Mouse (Mus musculus) liver, adult 2 months (tissue): ENCODE measurements around the gene Stap2. TPM values are rescaled to one million over a fixed set of nuclear protein-coding genes. Genes with fewer than 3 reads are reported as not detected.

Experiments used
- DNase-seq: peaks from one replicate; pipeline ENCODE4 v3.0.0-alpha.2; 2011; ENCODE audit warnings: low read depth, low spot score; ENCODE audit errors: extremely low read depth
- H3K27ac ChIP-seq: fragments of 200-500 bp; replicated peaks from 2 replicates; pipeline ENCODE4 v1.5.1; 2012; ENCODE audit warnings: low read depth, mild to moderate bottlenecking, control low read depth, inconsistent platforms, low read length; ENCODE audit not compliant: insufficient read depth
- H3K27me3 ChIP-seq: fragments of 200-500 bp; 2 replicates; pipeline ENCODE4 v1.6.1; 2012; ENCODE audit warnings: mild to moderate bottlenecking, moderate library complexity, low read length, inconsistent platforms; ENCODE audit not compliant: control insufficient read depth, insufficient read depth
- H3K36me3 ChIP-seq: fragments of 200-500 bp; 2 replicates; pipeline ENCODE4 v1.6.1; 2012; ENCODE audit warnings: low read length, inconsistent platforms; ENCODE audit not compliant: control insufficient read depth, insufficient read depth
- H3K4me1 ChIP-seq: fragments of 200-500 bp; 2 replicates; pipeline ENCODE4 v1.6.1; 2011; ENCODE audit warnings: low read length; ENCODE audit not compliant: control insufficient read depth, insufficient read depth
- H3K4me3 ChIP-seq: fragments of 200-500 bp; 2 replicates; pipeline ENCODE4 v1.5.1; 2011; ENCODE audit warnings: low read depth, mild to moderate bottlenecking, control low read depth, low read length, moderate library complexity; ENCODE audit not compliant: insufficient read depth
- H3K79me2 ChIP-seq: fragments of 200-500 bp; 2 replicates; pipeline ENCODE4 v1.6.1; 2012; ENCODE audit warnings: inconsistent platforms, mild to moderate bottlenecking, low read length, moderate library complexity; ENCODE audit not compliant: control insufficient read depth, insufficient read depth
- H3K9ac ChIP-seq: fragments of 200-500 bp; 2 replicates; pipeline ENCODE4 v1.6.1; 2012; ENCODE audit warnings: low read depth, mild to moderate bottlenecking, control low read depth, inconsistent platforms, low read length
- CTCF ChIP-seq: fragments of 200-500 bp; IDR thresholded peaks from 2 replicates; pipeline ENCODE4 v1.5.1; 2011; ENCODE audit warnings: low read depth, low read length, control low read depth
- POLR2A ChIP-seq: fragments of 200-500 bp; IDR thresholded peaks from 2 replicates; pipeline ENCODE4 v1.6.1; 2011; ENCODE audit warnings: low read length, control low read depth; ENCODE audit not compliant: insufficient read depth; ENCODE audit errors: extremely low read depth
- WGBS: fragments of 180-500 bp; shearing (Covaris S2); methylation state at CpG from one replicate; pipeline ENCODE4 v1.1.7; 2018; 5-methylcytosine and 5-hydroxymethylcytosine counted together
- polyA plus RNA-seq: library from polyadenylated mRNA; depleted of rRNA; stranded (reverse); fragments of >200 nt; gene quantifications from 2 replicates; pipeline ENCODE4 v1.2.3, GENCODE M21; 2012
- total RNA-seq: library from RNA; depleted of rRNA; stranded (reverse); fragments of >200 nt; gene quantifications from 2 replicates; pipeline ENCODE4 v1.2.3, GENCODE M21; 2014

The Stap2 gene
- total and polyA plus RNA-seq, 2 experiments = 35.3 to 44.8 TPM

- H3K4me3 ChIP-seq = peak overlapping the region; percentile 47; the same call in 1 of the 2 replicates
- no peaks in the 10 kb centered on the region for H3K79me2 ChIP-seq
- 0 out of 2 replicates have a peak overlapping the region, but pooled peaks have one; percentile 7 for H3K9ac ChIP-seq
- no peaks in the 10 kb centered on the region for H3K36me3 ChIP-seq
- 10% methylated on average over 26 of the region's 26 CpGs for WGBS
- H3K4me1 ChIP-seq = peaks cover 7% of the 10 kb centered on the region
- H3K27ac ChIP-seq = no peak overlapping the region
- H3K27me3 ChIP-seq = no peaks in the 10 kb centered on the region
- TF ChIP-seq POLR2A = no peak
- TF ChIP-seq CTCF = no peak
- DNase-seq = peak; percentile 44
Measured at GRCm38 (mm10) chr17:55956129-55956528, 49.3 kb downstream of the Stap2 start.

DNA sequence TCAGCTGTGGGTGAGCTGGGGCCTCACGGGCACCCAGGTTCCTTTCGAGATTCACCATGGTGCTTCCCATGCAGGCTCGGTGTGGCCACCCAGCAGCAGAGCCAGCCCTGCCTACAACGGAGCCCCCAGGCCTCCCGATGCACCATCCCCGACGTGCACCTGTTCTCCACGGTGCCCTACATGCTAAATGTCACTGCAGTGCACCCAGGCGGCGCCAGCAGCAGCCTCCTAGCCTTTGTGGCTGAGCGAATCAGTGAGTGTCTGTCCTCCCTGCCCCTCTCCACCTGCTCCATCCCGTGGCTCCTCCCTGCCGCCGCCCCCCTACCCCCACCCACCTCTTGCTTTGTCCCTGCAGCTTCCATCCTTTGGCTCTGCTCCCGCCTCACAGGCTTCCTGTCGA, 51.2 kb downstream of the Stap2 start:
- TF ChIP-seq POLR2A (no peak), CTCF (no peak)
- 50% methylated on average over 16 of the region's 16 CpGs for WGBS
- DNase-seq = no peak

DNA sequence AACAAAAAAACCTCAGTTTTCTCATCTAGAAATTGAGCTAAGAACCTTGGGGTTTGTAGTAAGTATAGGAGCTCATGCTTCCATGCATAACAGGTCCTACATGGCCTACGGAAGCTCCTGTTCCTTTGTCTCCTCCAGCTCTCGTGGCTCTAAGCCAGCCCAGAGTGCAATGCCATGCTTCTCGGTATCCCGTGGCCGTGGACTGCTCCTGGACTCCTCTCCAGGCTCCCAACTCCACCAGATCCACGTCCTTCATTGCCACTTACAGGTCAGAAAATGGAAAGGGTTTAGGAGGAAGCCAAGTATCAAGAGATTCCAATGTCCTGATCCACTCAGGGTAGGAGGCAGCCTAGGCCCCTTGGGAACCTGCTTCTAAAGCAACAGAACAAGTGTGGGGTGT, 51.6 kb downstream of the Stap2 start:
- DNase-seq = no peak
- WGBS = 73% methylated on average over 6 of the region's 6 CpGs

More for the DNA sequence above, 51.2 kb downstream of the Stap2 start:
- H3K4me3 ChIP-seq = no peak overlapping the region
- H3K79me2 ChIP-seq = no peaks in the 10 kb centered on the region
- no peak overlapping the region for H3K27ac ChIP-seq
- no peaks in the 10 kb centered on the region for H3K27me3 ChIP-seq
- H3K4me1 ChIP-seq = peaks cover 5% of the 10 kb centered on the region
- no peak overlapping the region for H3K9ac ChIP-seq
- H3K36me3 ChIP-seq = no peaks in the 10 kb centered on the region

DNA sequence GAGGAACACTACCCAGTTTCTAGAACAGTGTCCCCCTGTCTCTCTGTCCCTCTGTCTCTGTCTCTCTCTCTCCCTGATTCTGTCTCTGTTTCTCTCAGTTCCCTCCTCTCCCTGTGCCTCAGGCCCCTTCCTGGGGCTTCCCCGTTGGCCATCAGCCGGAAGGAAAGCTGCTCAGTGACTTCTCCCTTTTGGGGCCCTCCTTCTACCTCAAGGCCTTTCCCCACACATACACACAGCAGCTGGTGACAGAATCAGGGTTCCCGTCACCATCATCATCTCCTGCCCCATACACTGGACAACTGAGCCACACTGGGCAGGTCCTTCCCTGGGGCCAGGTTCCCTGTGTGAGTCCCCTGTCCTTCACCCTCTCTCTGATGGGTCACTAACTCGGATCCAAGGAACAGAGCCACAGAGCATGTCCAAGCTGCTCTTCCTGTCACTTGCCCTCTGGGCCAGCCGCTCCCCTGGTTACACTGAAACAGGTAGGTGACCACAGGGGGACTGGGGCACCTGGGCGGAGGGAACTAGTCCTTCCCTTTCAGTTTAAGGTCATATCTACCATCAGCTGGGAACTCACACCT, 52.8 kb downstream of the Stap2 start, which contains the start of gene Ebi3:
Gene Ebi3 (plus strand): TSS at position 194 of the 581 bp plus-strand sequence.
- H3K27me3 ChIP-seq = no peaks in the 10 kb centered on the region
- H3K27ac ChIP-seq = 0 out of 2 replicates have a peak within 1 kb of the TSS, but pooled peaks have one; percentile 4
- no peaks in the 10 kb centered on the region for H3K36me3 ChIP-seq
- DNase-seq = no peak
- no peak within 1 kb of the TSS for H3K9ac ChIP-seq
- TF ChIP-seq POLR2A (no peak), CTCF (no peak)
- no peaks in the 10 kb centered on the region for H3K79me2 ChIP-seq
- 76% methylated on average over 6 of the region's 6 CpGs for WGBS
- H3K4me1 ChIP-seq = 0 out of 2 replicates have a peak, but pooled peaks cover 2% of the 10 kb centered on the region
- H3K4me3 ChIP-seq = no peak within 1 kb of the TSS

More for the DNA sequence above, 51.6 kb downstream of the Stap2 start:
- Histone ChIP-seq H3K79me2 (no peaks in the 10 kb centered on the region), H3K9ac (no peak overlapping the region), H3K27ac (no peak overlapping the region), H3K4me1 (peaks cover 5% of the 10 kb centered on the region), H3K36me3 (no peaks in the 10 kb centered on the region), H3K4me3 (no peak overlapping the region), H3K27me3 (no peaks in the 10 kb centered on the region)
- TF ChIP-seq POLR2A (no peak), CTCF (no peak)

DNA sequence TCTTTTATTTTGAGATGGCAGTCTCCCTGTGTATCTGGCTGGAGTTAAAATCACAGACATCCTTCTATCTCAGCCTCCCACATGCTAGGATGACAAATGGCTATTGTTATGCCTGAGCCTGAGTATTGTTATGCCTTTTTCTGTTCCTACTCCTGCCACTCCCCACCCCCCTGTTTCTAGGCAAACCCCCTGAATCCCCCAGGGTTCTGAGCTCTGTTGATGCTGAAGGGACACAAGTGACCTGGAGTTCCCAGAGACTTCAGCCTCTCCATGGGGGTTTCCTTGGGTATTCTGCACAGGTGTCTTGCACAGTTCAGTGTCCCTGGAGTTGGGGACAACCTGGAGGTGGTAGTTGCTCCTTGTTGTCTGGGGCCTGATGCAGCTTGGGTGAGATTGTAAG, 53.3 kb downstream of the Stap2 start:
- Histone ChIP-seq H3K79me2 (no peaks in the 10 kb centered on the region), H3K4me3 (no peak overlapping the region), H3K27me3 (no peaks in the 10 kb centered on the region), H3K36me3 (no peaks in the 10 kb centered on the region), H3K27ac (no peak overlapping the region), H3K9ac (no peak overlapping the region), H3K4me1 (0 out of 2 replicates have a peak, but pooled peaks cover 2% of the 10 kb centered on the region)
- no peak for DNase-seq
- TF ChIP-seq CTCF (no peak), POLR2A (no peak)

GRCm38 (mm10) chr17:55950601-55951000, 54.8 kb downstream of the Stap2 start:
- WGBS = 78% methylated on average over 9 of the region's 9 CpGs
- no peaks in the 10 kb centered on the region for H3K4me1 ChIP-seq

More at GRCm38 (mm10) chr17:55950601-55951000, 54.8 kb downstream of the Stap2 start:
- TF ChIP-seq POLR2A (no peak), CTCF (no peak)
- H3K27ac ChIP-seq = no peak overlapping the region
- no peak overlapping the region for H3K4me3 ChIP-seq
- H3K79me2 ChIP-seq = no peaks in the 10 kb centered on the region
- H3K36me3 ChIP-seq = no peaks in the 10 kb centered on the region
- no peak overlapping the region for H3K9ac ChIP-seq
- DNase-seq = no peak
- no peaks in the 10 kb centered on the region for H3K27me3 ChIP-seq
